Mouse (Mus musculus) E14TG2a.4 (cell line): ENCODE measurements around the gene Ect2.

Experiments
- H3K27me3 ChIP-seq: 2 replicates; pipeline ENCODE4 v1.6.1; 2014; ENCODE audit warnings: low read length, control low read depth; ENCODE audit not compliant: insufficient read depth
- H3K36me3 ChIP-seq: 2 replicates; pipeline ENCODE4 v1.6.1; 2014; ENCODE audit warnings: low read length, control low read depth; ENCODE audit not compliant: insufficient read depth
- H3K4me1 ChIP-seq: replicated peaks from 2 replicates; pipeline ENCODE4 v1.6.1; 2014; ENCODE audit warnings: low read depth, low read length, control low read depth
- H3K4me3 ChIP-seq: replicated peaks from 2 replicates; pipeline ENCODE4 v1.5.1; 2014; ENCODE audit warnings: mild to moderate bottlenecking, low read length
- H3K9me3 ChIP-seq: 2 replicates; pipeline ENCODE4 v1.6.1; 2014; ENCODE audit warnings: low read length, control low read depth
- CTCF ChIP-seq: conservative IDR thresholded peaks from 2 replicates; pipeline ENCODE4 v1.5.1; 2014; ENCODE audit warnings: low read length
- NANOG ChIP-seq: IDR thresholded peaks from 2 replicates; pipeline ENCODE4 v1.6.1; 2014; ENCODE audit warnings: borderline replicate concordance, low read length, mixed read lengths
- POU5F1 ChIP-seq: IDR thresholded peaks from 2 replicates; pipeline ENCODE4 v1.6.1; 2014; ENCODE audit warnings: low read length, borderline replicate concordance

Ect2 gene

GRCm38 (mm10) chr3:27190865-27191264 lies 37.2 kb upstream of the Ect2 start:
- TF ChIP-seq POU5F1 (no peak), NANOG (0 out of 2 replicates have a peak, but pooled peaks have one; percentile 25)
- no peak overlapping the region; the same call in 1 of the 2 replicates for H3K4me3 ChIP-seq
- no peaks in the 10 kb centered on the region for H3K27me3 ChIP-seq
- H3K36me3 ChIP-seq, result no peaks in the 10 kb centered on the region
- no peaks in the 10 kb centered on the region for H3K9me3 ChIP-seq
- H3K4me1 ChIP-seq, result peaks cover 51% of the 10 kb centered on the region

DNA sequence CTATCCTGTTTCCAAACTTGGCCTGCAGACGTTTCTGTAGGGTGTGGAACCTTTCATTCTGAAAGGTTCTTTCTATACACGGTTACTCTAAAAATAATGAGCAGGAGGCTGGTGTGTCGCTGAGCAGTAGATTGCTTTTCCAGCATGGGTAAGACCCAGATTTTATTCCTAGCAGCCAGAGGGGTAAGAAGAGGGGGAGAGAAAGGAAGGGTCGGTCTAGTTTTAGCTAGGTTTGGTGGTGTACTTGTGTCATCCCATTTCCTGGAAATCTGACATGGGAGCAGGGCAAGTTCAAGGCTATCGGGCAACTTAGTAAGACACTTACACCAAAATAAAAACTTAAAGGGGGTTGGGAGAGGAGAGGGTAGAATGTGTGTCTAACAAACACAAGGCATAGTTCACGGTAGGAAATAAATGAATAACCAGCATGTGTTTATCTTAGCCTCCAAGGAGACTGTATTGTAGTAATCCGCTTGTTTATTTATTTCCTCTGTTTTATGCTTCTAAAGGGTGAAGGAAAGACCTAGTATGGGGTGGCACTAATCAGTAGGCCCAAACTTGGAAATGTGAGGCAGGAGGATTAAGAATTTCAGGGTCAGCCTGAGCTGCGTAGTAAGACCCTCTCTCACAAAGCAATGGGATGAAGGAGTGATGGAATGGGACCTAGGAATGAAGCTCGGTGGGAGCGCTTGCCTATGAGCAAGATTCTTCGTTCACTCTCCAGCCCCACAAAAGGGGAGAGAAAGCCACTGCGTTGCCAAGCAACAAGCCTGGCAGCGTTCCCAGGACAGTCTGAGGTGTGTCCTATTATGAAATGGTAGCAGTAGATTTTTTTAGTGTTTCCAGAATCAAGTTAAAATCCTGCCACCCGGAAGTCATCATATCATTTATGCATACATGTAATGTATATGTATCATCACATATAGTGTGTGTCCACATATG lies 35.9 kb upstream of the Ect2 start:
- no peaks in the 10 kb centered on the region for H3K9me3 ChIP-seq
- H3K4me1 ChIP-seq, result peaks cover 48% of the 10 kb centered on the region
- no peak for TF ChIP-seq POU5F1
- no peak for TF ChIP-seq NANOG
- TF ChIP-seq CTCF, result no peak
- H3K4me3 ChIP-seq, result no peak overlapping the region
- peaks cover 10% of the 10 kb centered on the region for H3K36me3 ChIP-seq
- peaks cover 11% of the 10 kb centered on the region for H3K27me3 ChIP-seq

- Histone ChIP-seq H3K9me3 (no peaks in the 10 kb centered on the region), H3K36me3 (peaks cover 10% of the 10 kb centered on the region), H3K4me1 (peaks cover 60% of the 10 kb centered on the region), H3K27me3 (peaks cover 23% of the 10 kb centered on the region), H3K4me3 (no peak overlapping the region)
- no peak for TF ChIP-seq NANOG
- no peak for TF ChIP-seq POU5F1
- TF ChIP-seq CTCF, result no peak
These were observed 34.7 kb upstream of the Ect2 start for GRCm38 (mm10) chr3:27188386-27188785.

DNA sequence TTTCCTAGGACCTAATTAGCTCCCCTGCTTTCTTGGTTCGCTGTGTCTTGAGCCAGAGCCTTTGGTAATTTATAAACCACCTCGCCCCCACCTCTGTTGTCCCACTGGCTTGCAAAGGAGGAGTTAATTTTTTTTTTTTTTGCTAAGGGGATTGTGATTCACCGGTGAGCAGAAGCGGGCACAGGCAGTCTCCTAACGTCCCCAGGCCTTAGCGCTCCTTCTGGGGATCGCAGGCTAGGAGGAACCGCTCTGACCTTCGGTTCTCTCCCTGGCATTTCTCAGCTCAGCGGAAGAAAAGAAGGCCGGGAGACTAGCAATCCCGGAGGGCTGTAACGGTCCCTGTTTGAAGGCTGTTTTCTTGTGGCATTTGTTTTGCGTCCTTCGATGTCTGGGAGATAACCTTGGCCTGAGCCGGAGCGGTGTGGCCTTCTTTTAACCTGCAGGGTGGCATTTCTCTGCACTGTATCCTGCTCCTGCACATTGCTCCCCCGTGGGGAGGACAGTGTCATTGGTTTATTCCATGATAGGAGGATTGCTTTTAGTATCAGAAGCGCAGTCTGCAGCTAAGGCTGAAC lies 30.0 kb upstream of the Ect2 start:
- Histone ChIP-seq H3K9me3 (no peaks in the 10 kb centered on the region), H3K27me3 (peaks cover 29% of the 10 kb centered on the region), H3K4me3 (peak overlapping the region; percentile 91), H3K36me3 (peaks cover 10% of the 10 kb centered on the region), H3K4me1 (peaks cover 25% of the 10 kb centered on the region)
- TF ChIP-seq POU5F1 (no peak), CTCF (no peak), NANOG (no peak)

DNA sequence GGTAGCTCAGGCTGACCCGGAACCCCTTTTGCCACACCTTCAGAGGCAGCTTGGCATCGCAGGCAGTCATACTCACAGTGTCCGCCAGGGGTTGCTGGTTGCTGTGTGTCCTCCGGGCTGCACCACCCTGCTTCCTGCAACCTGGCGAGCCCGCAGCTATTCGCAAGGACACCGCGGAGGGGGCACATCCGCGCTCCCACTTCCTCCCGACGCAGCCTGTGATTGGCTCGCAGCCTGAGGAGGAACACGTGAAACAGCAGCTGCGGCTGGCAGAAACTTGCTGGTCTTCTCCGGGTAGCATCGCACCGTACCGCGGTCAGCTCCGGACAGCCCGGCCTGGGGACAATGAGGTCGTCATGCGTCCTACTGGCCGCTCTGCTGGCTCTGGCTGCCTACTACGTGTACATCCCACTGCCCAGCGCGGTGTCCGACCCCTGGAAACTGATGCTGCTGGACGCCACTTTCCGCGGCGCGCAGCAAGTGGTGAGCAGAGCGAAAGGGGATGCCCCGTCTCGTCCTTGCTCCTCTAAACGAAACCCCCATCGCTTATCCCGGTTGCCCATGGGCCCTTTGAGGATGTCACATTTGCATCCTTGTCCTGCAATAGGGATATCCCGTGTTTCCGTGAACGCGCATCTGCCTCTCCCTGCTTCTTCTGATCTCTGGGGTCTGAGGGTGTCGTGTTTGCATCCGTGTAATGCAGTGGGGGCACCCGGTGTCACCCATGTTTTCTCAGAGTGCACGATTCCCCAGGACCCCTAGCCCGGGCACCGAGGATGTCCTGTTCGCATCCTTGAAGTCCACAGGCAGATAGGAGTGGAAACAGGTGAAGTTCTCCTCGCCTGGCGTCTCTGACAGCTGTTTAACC lies 29.3 kb upstream of the Ect2 start, which contains the start of gene Nceh1:
Nceh1 (plus strand) TSS at position 233 of the 868 bp plus-strand sequence.
- Histone ChIP-seq H3K4me1 (peaks cover 18% of the 10 kb centered on the region), H3K4me3 (peak within 1 kb of the TSS; percentile 91), H3K9me3 (no peaks in the 10 kb centered on the region), H3K36me3 (peaks cover 10% of the 10 kb centered on the region), H3K27me3 (peaks cover 29% of the 10 kb centered on the region)
- no peak for TF ChIP-seq NANOG
- peak; percentile 82 for TF ChIP-seq CTCF
- 0 out of 2 replicates have a peak, but pooled peaks have one; percentile 23 for TF ChIP-seq POU5F1

- Histone ChIP-seq H3K4me3 (no peak overlapping the region), H3K36me3 (no peaks in the 10 kb centered on the region)
- no peak for TF ChIP-seq CTCF
- no peak for TF ChIP-seq POU5F1
- no peak for TF ChIP-seq NANOG
These were observed 26.0 kb upstream of the Ect2 start for GRCm38 (mm10) chr3:27179711-27180110.

DNA sequence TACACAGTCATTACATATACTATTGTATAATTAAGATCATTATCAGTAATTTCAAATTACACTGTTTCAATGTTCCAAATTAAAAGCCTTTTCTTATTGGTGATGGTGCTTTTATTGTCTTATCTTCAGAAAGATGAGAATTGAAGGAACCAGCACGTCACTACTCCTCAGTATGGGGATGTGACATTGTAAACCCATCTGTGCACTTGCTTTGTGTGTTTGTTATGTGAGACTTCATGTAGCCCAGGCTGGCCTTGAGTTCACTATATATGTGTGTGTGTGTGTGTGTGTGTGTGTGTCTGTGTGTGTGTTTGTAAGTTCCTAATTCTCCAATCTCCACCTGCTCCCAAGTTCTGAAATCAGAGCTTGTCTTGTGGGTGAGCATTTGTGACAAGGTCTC lies 16.6 kb upstream of the Ect2 start:
- Histone ChIP-seq H3K27me3 (peaks cover 2% of the 10 kb centered on the region; the same call in 1 of the 2 replicates), H3K9me3 (no peaks in the 10 kb centered on the region), H3K36me3 (no peaks in the 10 kb centered on the region), H3K4me1 (peaks cover 7% of the 10 kb centered on the region), H3K4me3 (no peak overlapping the region)
- TF ChIP-seq CTCF (no peak), POU5F1 (no peak), NANOG (no peak)

More at GRCm38 (mm10) chr3:27179711-27180110, 26.0 kb upstream of the Ect2 start:
- Histone ChIP-seq H3K4me1 (peaks cover 18% of the 10 kb centered on the region), H3K9me3 (no peaks in the 10 kb centered on the region), H3K27me3 (peaks cover 22% of the 10 kb centered on the region)

GRCm38 (mm10) chr3:27165481-27166065 lies 11.9 kb upstream of the Ect2 start:
- TF ChIP-seq CTCF (no peak), NANOG (no peak), POU5F1 (no peak)
- Histone ChIP-seq H3K27me3 (no peaks in the 10 kb centered on the region), H3K36me3 (no peaks in the 10 kb centered on the region)

More at GRCm38 (mm10) chr3:27165481-27166065, 11.9 kb upstream of the Ect2 start:
- peaks cover 7% of the 10 kb centered on the region for H3K9me3 ChIP-seq
- peaks cover 18% of the 10 kb centered on the region for H3K4me1 ChIP-seq
- H3K4me3 ChIP-seq, result no peak overlapping the region
